Mouse (Mus musculus): Measurements from ENCODE around the gene Mob2. TPM values are rescaled to one million over a fixed set of nuclear protein-coding genes. Genes with fewer than 3 reads are reported as not detected.

Gene Mob2
- polyA plus RNA-seq, 1 experiment: 54.0 TPM

DNA sequence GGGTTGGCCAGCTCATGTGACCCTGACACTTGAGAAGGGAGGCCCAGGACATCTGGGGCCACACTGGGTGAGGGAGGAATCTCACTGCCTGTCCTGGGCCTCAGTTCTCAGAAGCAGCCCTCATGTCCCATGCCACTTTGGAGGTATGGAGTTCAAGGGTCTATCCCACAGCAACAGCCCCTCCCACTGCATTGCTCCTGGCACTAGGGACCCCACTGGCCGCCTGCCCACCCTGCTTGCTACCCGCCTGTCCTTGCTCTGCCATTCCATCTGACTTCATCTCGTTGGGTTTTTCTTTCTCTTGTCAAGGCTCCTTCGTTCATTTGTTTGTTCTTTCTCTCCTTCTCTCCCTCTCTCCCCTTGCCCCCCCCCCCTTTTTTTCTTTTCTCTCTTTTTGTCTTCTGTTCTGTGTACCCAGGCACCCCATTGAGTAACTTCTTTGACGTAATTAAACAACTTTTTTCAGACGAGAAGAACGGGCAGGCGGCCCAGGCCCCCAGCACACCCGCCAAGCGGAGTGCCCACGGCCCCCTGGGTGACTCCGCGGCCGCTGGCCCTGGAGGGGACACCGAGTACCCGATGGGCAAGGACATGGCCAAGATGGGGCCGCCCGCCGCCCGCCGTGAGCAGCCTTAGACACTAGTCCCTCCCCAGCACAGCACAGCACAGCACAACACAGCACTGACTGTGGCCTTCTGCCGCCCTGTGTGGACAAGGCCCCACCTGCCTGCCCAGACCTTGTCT is 59.1 kb downstream of the Mob2 start:
- no peak overlapping the region for H3K4me3 ChIP-seq (replicated peaks; ENCODE audit: extremely low read depth, low read depth, low read length)
- 76% methylated on average over 22 of the region's 22 CpGs for WGBS
- DNase-seq: no peak
- TF ChIP-seq CTCF (IDR thresholded peaks at IDR 0.05; ENCODE audit: insufficient read depth, low read length): no peak
- no peak for TF ChIP-seq POLR2A (IDR thresholded peaks at IDR 0.05; ENCODE audit: borderline replicate concordance, extremely low read depth, low read depth, low read length)
- no peaks in the 10 kb centered on the region for H3K4me1 ChIP-seq (ENCODE audit: control insufficient read depth, insufficient read depth, low read length)

DNA sequence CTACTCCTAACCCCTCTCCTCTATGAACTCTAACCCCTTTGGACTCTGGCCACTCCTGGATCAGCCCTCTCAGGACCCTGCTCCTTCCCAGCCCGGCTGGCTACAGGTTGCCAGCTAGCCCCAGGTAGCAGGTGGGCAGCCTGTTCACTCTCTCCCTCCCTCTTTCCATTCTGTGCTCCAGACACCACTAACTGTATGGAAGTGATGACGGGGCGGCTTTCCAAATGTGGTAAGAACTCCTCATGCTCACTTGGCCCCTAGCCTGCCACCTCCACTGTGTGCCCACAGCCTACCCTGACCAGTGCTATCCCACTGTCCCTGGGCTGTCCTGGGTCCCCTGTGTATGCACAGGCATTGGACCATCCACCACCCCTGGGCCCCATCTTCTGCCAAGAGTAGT is 60.2 kb downstream of the Mob2 start:
- 93% methylated on average over 3 of the region's 3 CpGs for WGBS
- Histone ChIP-seq H3K4me1 (ENCODE audit: control insufficient read depth, insufficient read depth, low read length) (no peaks in the 10 kb centered on the region), H3K4me3 (replicated peaks; ENCODE audit: extremely low read depth, low read depth, low read length) (no peak overlapping the region)
- DNase-seq: no peak
- TF ChIP-seq POLR2A (IDR thresholded peaks at IDR 0.05; ENCODE audit: borderline replicate concordance, extremely low read depth, low read depth, low read length): no peak

DNA sequence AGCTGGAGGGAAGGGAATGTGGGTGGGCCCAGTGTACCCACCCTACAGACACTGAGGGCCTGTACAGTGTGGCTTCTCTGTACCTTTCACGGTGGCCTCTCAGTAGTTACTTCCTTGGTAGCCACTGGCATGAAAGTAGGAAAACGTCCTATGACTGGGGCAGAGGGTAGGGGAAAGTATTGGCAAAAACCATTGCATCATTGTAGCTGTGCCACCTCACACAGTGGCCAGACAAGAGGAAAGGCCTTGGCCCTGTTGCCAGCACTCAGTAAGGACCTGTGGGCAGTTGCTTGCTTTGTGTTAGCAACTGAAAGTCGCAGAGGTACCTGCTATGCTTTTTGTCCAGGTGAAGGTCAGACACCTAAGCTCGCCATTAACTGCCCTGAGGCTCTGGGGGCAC is 66.7 kb downstream of the Mob2 start:
- Histone ChIP-seq H3K4me3 (replicated peaks; ENCODE audit: extremely low read depth, low read depth, low read length) (no peak overlapping the region), H3K4me1 (ENCODE audit: control insufficient read depth, insufficient read depth, low read length) (no peaks in the 10 kb centered on the region)
- 87% methylated on average over 4 of the region's 4 CpGs for WGBS
- TF ChIP-seq CTCF (IDR thresholded peaks at IDR 0.05; ENCODE audit: insufficient read depth, low read length) (no peak), POLR2A (IDR thresholded peaks at IDR 0.05; ENCODE audit: borderline replicate concordance, extremely low read depth, low read depth, low read length) (no peak)
- DNase-seq: no peak

DNA sequence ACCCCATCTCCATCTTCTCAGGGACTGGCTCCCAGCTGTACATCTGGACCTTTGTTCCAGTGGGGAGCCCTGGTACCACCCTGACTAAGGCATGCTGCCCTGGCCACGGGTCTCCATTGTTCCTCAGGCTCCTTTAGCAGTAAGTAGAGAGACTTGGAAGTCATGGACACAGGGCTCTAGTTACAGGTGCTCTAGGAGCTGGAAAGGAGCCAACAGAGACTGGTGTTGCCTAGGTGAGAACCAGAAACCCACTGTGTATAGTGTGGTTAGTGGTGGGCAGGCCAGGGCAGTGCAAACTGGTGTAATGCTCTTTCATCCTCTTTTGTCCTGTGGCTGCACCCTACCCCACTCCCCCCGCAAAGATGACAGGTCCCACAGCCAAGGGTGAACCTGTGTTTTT is 69.7 kb downstream of the Mob2 start:
- Histone ChIP-seq H3K4me3 (replicated peaks; ENCODE audit: extremely low read depth, low read depth, low read length) (no peak overlapping the region), H3K4me1 (ENCODE audit: control insufficient read depth, insufficient read depth, low read length) (no peaks in the 10 kb centered on the region)
- 75% methylated on average over 2 of the region's 2 CpGs for WGBS
- DNase-seq: no peak
- TF ChIP-seq POLR2A (IDR thresholded peaks at IDR 0.05; ENCODE audit: borderline replicate concordance, extremely low read depth, low read depth, low read length): no peak
- no peak for TF ChIP-seq CTCF (IDR thresholded peaks at IDR 0.05; ENCODE audit: insufficient read depth, low read length)

DNA sequence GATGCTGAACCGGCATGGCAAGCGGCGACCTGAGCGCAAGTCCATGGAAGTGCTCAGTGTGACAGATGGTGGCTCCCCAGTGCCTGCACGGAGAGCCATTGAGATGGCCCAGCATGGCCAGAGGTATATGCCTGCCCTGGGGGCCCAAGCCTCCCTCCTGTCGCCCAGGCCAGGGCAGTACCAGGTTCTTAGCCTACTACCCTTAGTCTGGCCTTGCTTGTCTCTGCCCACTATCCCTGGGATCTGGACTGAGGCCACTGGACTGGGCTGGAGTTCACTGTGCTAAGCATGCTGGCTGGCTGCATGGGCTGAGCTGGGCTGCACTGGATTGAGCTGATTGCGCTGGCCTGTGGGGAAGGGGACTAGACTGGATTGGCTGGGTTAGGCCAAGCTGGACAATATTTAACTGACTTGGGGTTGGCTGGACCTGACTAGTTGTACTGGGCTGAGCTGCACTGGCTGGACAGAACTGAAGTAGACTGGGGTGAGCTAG is 72.5 kb downstream of the Mob2 start:
- TF ChIP-seq POLR2A (IDR thresholded peaks at IDR 0.05; ENCODE audit: borderline replicate concordance, extremely low read depth, low read depth, low read length) (no peak), CTCF (IDR thresholded peaks at IDR 0.05; ENCODE audit: insufficient read depth, low read length) (no peak)
- Histone ChIP-seq H3K4me1 (ENCODE audit: control insufficient read depth, insufficient read depth, low read length) (no peaks in the 10 kb centered on the region), H3K4me3 (replicated peaks; ENCODE audit: extremely low read depth, low read depth, low read length) (no peak overlapping the region)
- DNase-seq: no peak
- 86% methylated on average over 7 of the region's 7 CpGs for WGBS

DNA sequence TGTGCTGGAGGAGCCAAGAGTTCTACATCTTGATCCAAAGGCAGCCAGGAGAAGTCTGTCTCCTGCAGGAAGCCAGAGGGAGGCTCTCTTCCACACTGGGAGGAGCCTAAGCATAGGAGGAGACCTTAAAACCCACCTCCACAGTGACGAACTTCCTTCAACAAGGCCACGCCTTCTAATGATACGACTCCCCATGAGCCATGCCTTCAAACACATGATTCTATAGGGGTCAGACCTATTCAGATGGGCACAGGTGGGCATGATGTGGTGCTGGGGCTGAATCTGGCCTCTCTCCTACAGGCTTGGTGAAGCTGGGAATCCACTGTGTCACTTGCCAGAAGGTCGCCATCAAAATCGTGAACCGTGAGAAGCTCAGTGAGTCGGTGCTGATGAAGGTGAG is 79.6 kb downstream of the Mob2 start:
- TF ChIP-seq CTCF (IDR thresholded peaks at IDR 0.05; ENCODE audit: insufficient read depth, low read length) (no peak), POLR2A (IDR thresholded peaks at IDR 0.05; ENCODE audit: borderline replicate concordance, extremely low read depth, low read depth, low read length) (no peak)
- Histone ChIP-seq H3K4me3 (replicated peaks; ENCODE audit: extremely low read depth, low read depth, low read length) (no peak overlapping the region), H3K4me1 (ENCODE audit: control insufficient read depth, insufficient read depth, low read length) (no peaks in the 10 kb centered on the region)
- 87% methylated on average over 7 of the region's 7 CpGs for WGBS
- DNase-seq: no peak

DNA sequence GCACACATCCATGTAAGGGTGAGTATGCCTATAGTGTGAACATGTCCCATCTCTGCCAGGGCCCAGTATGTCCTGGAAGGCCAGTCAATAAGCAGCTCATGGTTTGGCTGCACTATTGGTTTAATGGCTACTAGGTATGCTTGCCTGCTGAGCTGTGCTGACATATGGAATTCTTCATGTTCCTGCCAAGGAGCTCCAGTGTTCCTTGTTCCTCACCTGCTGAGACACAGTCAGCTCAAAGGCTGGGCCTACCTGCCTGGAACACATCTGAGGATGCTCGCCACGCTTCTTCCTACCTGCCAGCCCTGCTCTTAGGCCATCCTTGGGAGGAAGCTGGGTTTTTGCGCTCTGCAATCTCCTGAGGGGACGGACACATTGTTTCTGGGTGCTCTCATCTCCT is 81.6 kb downstream of the Mob2 start:
- WGBS: 91% methylated on average over 4 of the region's 4 CpGs
- Histone ChIP-seq H3K4me3 (replicated peaks; ENCODE audit: extremely low read depth, low read depth, low read length) (no peak overlapping the region), H3K4me1 (ENCODE audit: control insufficient read depth, insufficient read depth, low read length) (no peaks in the 10 kb centered on the region)
- no peak for DNase-seq
- TF ChIP-seq POLR2A (IDR thresholded peaks at IDR 0.05; ENCODE audit: borderline replicate concordance, extremely low read depth, low read depth, low read length) (no peak), CTCF (IDR thresholded peaks at IDR 0.05; ENCODE audit: insufficient read depth, low read length) (no peak)

DNA sequence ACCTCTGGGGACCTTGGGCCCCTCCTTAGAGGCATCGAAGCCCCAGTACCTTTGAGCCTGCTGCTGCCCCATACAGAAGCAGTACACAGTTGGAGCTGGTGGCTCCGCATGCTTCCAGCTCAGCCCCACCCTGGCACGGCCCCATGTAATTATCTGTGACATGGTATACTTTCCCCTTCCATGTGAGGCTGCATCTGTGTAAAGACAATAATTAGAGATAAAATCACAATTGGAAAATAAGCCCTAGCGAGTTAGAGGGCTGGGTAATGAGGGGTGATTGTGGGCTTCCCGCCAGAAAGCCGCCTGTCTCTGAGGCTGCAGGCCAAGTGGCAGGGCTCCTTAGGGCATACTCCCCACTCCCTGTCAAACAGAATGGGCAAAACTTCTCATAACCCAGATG is 82.9 kb downstream of the Mob2 start:
- no peak for TF ChIP-seq CTCF (IDR thresholded peaks at IDR 0.05; ENCODE audit: insufficient read depth, low read length)
- TF ChIP-seq POLR2A (IDR thresholded peaks at IDR 0.05; ENCODE audit: borderline replicate concordance, extremely low read depth, low read depth, low read length): no peak
- Histone ChIP-seq H3K4me1 (ENCODE audit: control insufficient read depth, insufficient read depth, low read length) (no peaks in the 10 kb centered on the region), H3K4me3 (replicated peaks; ENCODE audit: extremely low read depth, low read depth, low read length) (no peak overlapping the region)
- DNase-seq: no peak
- 74% methylated on average over 6 of the region's 6 CpGs for WGBS

DNA sequence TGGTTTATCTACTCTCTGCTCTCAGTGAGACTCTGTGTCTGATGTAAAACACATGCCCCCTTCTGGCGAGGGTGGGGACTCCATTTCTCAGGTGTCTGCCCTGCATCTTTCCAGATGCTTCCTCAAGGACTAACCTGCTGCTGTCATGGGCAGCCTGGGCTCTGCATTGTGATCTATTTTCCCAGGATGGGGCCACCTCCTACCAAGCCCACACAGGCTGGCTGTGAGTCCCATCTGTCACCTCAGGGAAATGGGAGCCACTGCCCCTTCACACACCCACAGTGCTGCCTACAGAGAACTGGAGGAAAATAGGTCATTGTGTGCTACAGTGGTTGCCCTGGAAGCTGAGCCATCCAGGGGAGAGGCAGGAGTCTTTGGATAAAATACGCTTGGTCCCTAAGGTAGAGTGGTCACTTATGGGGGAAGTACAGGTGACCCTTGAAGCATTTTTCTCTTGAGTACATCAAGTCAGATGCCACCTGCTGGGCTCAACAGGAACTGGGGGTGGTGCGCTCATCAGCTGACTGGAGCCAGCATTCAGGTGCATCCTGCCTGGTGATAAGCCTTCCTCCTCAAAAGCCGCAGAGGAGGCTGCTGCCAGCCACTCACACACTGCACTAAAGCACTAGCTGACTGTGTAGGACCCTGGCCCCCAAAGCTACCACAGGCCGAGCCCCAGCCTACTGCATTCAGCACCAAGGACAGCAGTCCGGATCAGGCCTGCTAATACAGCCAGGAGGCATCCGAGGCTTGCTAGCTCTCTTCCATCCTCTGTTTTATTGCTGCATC is 87.8 kb downstream of the Mob2 start:
- TF ChIP-seq CTCF (IDR thresholded peaks at IDR 0.05; ENCODE audit: insufficient read depth, low read length) (0 out of 2 replicates have a peak, but pooled peaks have one; percentile 14), POLR2A (IDR thresholded peaks at IDR 0.05; ENCODE audit: borderline replicate concordance, extremely low read depth, low read depth, low read length) (no peak)
- Histone ChIP-seq H3K4me3 (replicated peaks; ENCODE audit: extremely low read depth, low read depth, low read length) (no peak overlapping the region), H3K4me1 (ENCODE audit: control insufficient read depth, insufficient read depth, low read length) (no peaks in the 10 kb centered on the region)
- 26% methylated on average over 7 of the region's 7 CpGs for WGBS
- no peak for DNase-seq

DNA sequence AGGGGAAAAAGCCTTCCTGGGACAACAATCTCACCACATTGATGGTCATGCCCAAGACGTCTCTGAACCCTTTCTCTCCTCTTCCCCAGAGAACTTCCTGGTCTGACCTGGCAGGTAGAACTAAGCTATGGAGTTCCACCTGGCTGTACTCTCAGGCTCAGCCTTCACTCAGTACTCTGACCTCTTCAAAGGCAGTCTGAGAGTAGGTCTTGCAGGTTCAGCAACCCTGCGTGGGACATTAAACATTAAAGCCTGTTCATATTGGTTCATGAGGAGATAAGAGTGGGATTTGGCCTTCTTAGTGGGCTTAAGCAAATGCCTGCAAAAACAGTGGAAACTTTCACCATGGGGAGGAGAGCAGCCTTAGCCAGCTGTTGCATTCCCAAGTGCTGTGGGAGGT is 94.6 kb downstream of the Mob2 start:
- Histone ChIP-seq H3K4me1 (ENCODE audit: control insufficient read depth, insufficient read depth, low read length) (no peaks in the 10 kb centered on the region), H3K4me3 (replicated peaks; ENCODE audit: extremely low read depth, low read depth, low read length) (no peak overlapping the region)
- DNase-seq: no peak
- TF ChIP-seq CTCF (IDR thresholded peaks at IDR 0.05; ENCODE audit: insufficient read depth, low read length) (no peak), POLR2A (IDR thresholded peaks at IDR 0.05; ENCODE audit: borderline replicate concordance, extremely low read depth, low read depth, low read length) (no peak)
- WGBS: 59% methylated on average over 2 of the region's 2 CpGs
